Mouse (Mus musculus): ENCODE measurements at regions not wholly inside any gene's neighbourhood (a gene's known extent, or its start where the extent isn't known, plus 50 kb on each side); places are given as distances from the start of the nearest gene placed in this dataset.

DNA sequence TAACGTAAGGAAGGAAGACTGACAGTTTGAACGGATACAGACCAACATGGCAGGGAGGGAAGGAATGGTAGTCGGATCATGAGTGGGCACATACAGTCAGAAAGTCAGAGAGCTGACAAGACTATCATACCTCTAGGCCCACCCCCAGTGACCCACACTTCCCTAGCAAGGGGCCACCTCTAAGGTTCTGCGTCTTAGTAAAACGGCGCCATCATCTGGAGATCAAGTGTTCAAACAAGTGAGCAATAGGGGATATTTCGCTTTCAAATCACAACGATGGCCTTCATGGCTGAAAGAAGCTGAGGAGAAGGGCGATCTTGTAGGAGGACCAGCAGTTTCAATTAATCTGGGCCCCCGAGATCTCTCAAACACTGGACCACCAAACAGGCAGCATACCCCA is 196.1 kb downstream of the 4933412E24Rik start:
- TF ChIP-seq CTCF (IDR thresholded peaks at IDR 0.05; ENCODE audit: borderline replicate concordance, insufficient read depth, low read depth, low read length): no peak
- TF ChIP-seq POLR2A (IDR thresholded peaks at IDR 0.05; ENCODE audit: borderline replicate concordance, insufficient read depth, low read length): no peak

Measured in cerebellum, adult 2 months (tissue).